Mouse (Mus musculus) testis, adult 2 months (tissue): Measurements from ENCODE around the gene Prox1.

Experiments used
- CTCF ChIP-seq: fragments of 200-500 bp; IDR thresholded peaks from 2 replicates; pipeline ENCODE4 v1.5.1; 2012; ENCODE audit warnings: low read depth, mild to moderate bottlenecking, inconsistent platforms, low read length, moderate library complexity; ENCODE audit not compliant: control insufficient read depth, insufficient read depth, insufficient replicate concordance
- POLR2A ChIP-seq: fragments of 200-500 bp; IDR thresholded peaks from 2 replicates; pipeline ENCODE4 v1.6.1; 2012; ENCODE audit warnings: low read depth, mild to moderate bottlenecking, inconsistent platforms, low read length, moderate library complexity; ENCODE audit not compliant: control insufficient read depth

GRCm38 (mm10) chr1:190201696-190202095 lies 31.2 kb upstream of the Prox1 start:
- no peak for TF ChIP-seq CTCF
- TF ChIP-seq POLR2A = no peak
